Mouse (Mus musculus): ENCODE data around the gene Slc6a13.

DNA sequence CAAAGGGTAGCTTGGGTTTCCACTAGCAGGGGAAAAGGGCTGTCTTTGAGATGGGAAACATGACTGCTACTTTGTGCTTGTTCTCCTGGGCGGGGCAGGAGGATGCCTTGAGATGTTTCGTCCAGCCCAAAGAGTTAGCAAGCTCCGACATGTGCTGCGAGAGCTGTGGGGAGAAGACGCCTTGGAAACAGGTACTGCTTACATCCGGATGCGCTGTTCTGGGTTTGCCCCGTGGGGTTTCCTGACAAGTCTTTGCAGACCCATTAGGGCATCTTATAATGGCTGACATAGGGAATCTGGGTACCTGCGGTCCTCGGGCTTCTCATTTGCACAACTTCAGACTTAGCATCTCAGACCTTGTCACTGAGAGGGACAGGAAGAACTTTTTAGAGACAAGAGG is 38.0 kb upstream of the Slc6a13 start:
- no peak for TF ChIP-seq ZC3H11A (IDR thresholded peaks at IDR 0.05; ENCODE audit: low read depth, low read length)
- no peak for TF ChIP-seq CTCF (IDR thresholded peaks at IDR 0.05 in 2 of 3, conservative IDR thresholded peaks at IDR 0.05 in 1 of 3; ENCODE audit: control insufficient read depth in 1 of 3, insufficient read depth in 1 of 3, low read depth in 2 of 3, low read length in 3 of 3, poor library complexity in 1 of 3, severe bottlenecking in 1 of 3)
- no peak for TF ChIP-seq CHD2 (IDR thresholded peaks at IDR 0.05; ENCODE audit: low read length)
- no peak for TF ChIP-seq JUND (IDR thresholded peaks at IDR 0.05; ENCODE audit: low read depth, low read length)
- TF ChIP-seq POLR2AphosphoS2 (IDR thresholded peaks at IDR 0.05; ENCODE audit: low read length), result no peak
- TF ChIP-seq POLR2A (IDR thresholded peaks at IDR 0.05; ENCODE audit: control insufficient read depth in 1 of 2, insufficient read depth in 1 of 2, low read depth in 1 of 2, low read length in 2 of 2, poor library complexity in 1 of 2), result no peak
- TF ChIP-seq EP300 (IDR thresholded peaks at IDR 0.05; ENCODE audit: low read depth in 1 of 2, low read length in 2 of 2), result no peak
- TF ChIP-seq USF1 (IDR thresholded peaks at IDR 0.05; ENCODE audit: low read depth, low read length), result no peak
- no peak for TF ChIP-seq TCF12 (IDR thresholded peaks at IDR 0.05; ENCODE audit: low read depth, low read length)
- no peak for TF ChIP-seq ETS1 (IDR thresholded peaks at IDR 0.05; ENCODE audit: low read depth, low read length)
- no peak for TF ChIP-seq BHLHE40 (IDR thresholded peaks at IDR 0.05; ENCODE audit: borderline replicate concordance, low read depth, low read length)
- no peak for TF ChIP-seq RAD21 (IDR thresholded peaks at IDR 0.05; ENCODE audit: low read depth, low read length)
- TF ChIP-seq MYC (IDR thresholded peaks at IDR 0.05; ENCODE audit: low read depth, low read length), result no peak
- TF ChIP-seq TAL1 (IDR thresholded peaks at IDR 0.05; ENCODE audit: low read length), result no peak

Measured in MEL (cell line).